Mouse (Mus musculus) left cerebral cortex, adult 9 months (tissue): ENCODE results near the gene Ikzf5.
"Not testable (repeated sequence)": the region's sequence is repeated elsewhere in the genome, so short reads cannot be mapped to it uniquely, and the experiment has no call there.

Source experiments
- DNase-seq, 2 experiments: peaks; one replicate each; pipeline ENCODE4 v3.0.0; 2022; ENCODE audit warnings: low spot score in 2 of 2

Ikzf5 gene

GRCm38 (mm10) chr7:131410416-131411058, at the start of gene Ikzf5, which contains the start of gene Acadsb:
Gene Ikzf5 (minus strand): TSS chr7:131410521.
Gene Acadsb (plus strand): TSS chr7:131410601.
- DNase-seq: peak; percentile 95 to 99

GRCm38 (mm10) chr7:131456714-131457113, 46.4 kb upstream of the Ikzf5 start:
- DNase-seq: no peak

- DNase-seq: no peak
Observed at GRCm38 (mm10) chr7:131437051-131437450, 26.7 kb upstream of the Ikzf5 start.

GRCm38 (mm10) chr7:131434276-131434675, 24.0 kb upstream of the Ikzf5 start:
- no peak for DNase-seq

GRCm38 (mm10) chr7:131432244-131432643, 21.9 kb upstream of the Ikzf5 start:
- DNase-seq: peak in 1 of 2 experiments; percentile 56

GRCm38 (mm10) chr7:131427331-131427730, 17.0 kb upstream of the Ikzf5 start:
- DNase-seq: peak in 1 of 2 experiments; percentile 10

GRCm38 (mm10) chr7:131424912-131425311, 14.6 kb upstream of the Ikzf5 start:
- no peak for DNase-seq

- DNase-seq: no peak
Observed at GRCm38 (mm10) chr7:131417605-131418004, 7.3 kb upstream of the Ikzf5 start.

- not testable (repeated sequence) for DNase-seq
Observed at GRCm38 (mm10) chr7:131416742-131417141, 6.4 kb upstream of the Ikzf5 start.

GRCm38 (mm10) chr7:131411941-131412270, 1.6 kb upstream of the Ikzf5 start:
- DNase-seq: no peak

GRCm38 (mm10) chr7:131411221-131411940, 1.1 kb upstream of the Ikzf5 start:
- DNase-seq: peak in 1 of 2 experiments; percentile 16

GRCm38 (mm10) chr7:131409988-131410385, 334 bp downstream of the Ikzf5 start:
- no peak for DNase-seq

- DNase-seq: no peak
Observed at GRCm38 (mm10) chr7:131409321-131409987, 867 bp downstream of the Ikzf5 start.

- not testable (repeated sequence) for DNase-seq
Observed at GRCm38 (mm10) chr7:131391761-131392160, 18.6 kb downstream of the Ikzf5 start.

GRCm38 (mm10) chr7:131371880-131372651, 38.3 kb downstream of the Ikzf5 start:
- DNase-seq: no peak

GRCm38 (mm10) chr7:131371470-131371860, 38.9 kb downstream of the Ikzf5 start:
- DNase-seq: no peak

GRCm38 (mm10) chr7:131370648-131371469, 39.5 kb downstream of the Ikzf5 start, which contains the start of gene Pstk:
Gene Pstk (plus strand): TSS chr7:131371141.
- DNase-seq: peak; percentile 67 to 89

GRCm38 (mm10) chr7:131364131-131364530, 46.2 kb downstream of the Ikzf5 start:
- no peak for DNase-seq

- DNase-seq: peak; percentile 90 to 95
Observed at GRCm38 (mm10) chr7:131362615-131363300, 47.6 kb downstream of the Ikzf5 start, which contains the start of gene 2310057M21Rik. Gene 2310057M21Rik (minus strand): TSS chr7:131362759.

GRCm38 (mm10) chr7:131362269-131362614, 48.1 kb downstream of the Ikzf5 start:
- no peak for DNase-seq
